Mouse (Mus musculus) CH12.LX (cell line): Measurements from ENCODE around the gene Igfbp1. TPM values are rescaled to one million over a fixed set of nuclear protein-coding genes. Genes with fewer than 3 reads are reported as not detected.

Experiments
- DNase-seq: peaks from one replicate; pipeline ENCODE4 v3.0.0-alpha.2; 2013; ENCODE audit errors: extremely low read depth
- H3K27ac ChIP-seq: 2 replicates; pipeline ENCODE4 v1.5.1; 2012; ENCODE audit warnings: low read depth, mild to moderate bottlenecking, control low read depth, moderate library complexity; ENCODE audit not compliant: insufficient read depth
- H3K27me3 ChIP-seq: replicated peaks from 2 replicates; pipeline ENCODE3; 2012; ENCODE audit warnings: inconsistent platforms
- H3K36me3 ChIP-seq, 2 experiments: replicated peaks in 1 of 2; 2 replicates each; pipeline versions ENCODE3 to v1.6.1; 2012; ENCODE audit warnings: inconsistent platforms in 1 of 2, low read length in 1 of 2, mild to moderate bottlenecking in 1 of 2, mixed read lengths in 1 of 2, moderate library complexity in 1 of 2; ENCODE audit not compliant: control insufficient read depth in 1 of 2, insufficient read depth in 1 of 2
- H3K4me1 ChIP-seq, 2 experiments: 2 replicates each; pipeline ENCODE4 v1.6.1; 2012; ENCODE audit warnings: inconsistent platforms in 1 of 2, moderate library complexity in 1 of 2; ENCODE audit not compliant: insufficient read depth in 2 of 2, control insufficient read depth in 1 of 2
- H3K4me2 ChIP-seq: 2 replicates; pipeline ENCODE4 v1.6.1; 2012; ENCODE audit warnings: low read depth, mild to moderate bottlenecking, control low read depth; ENCODE audit not compliant: poor library complexity, insufficient read depth, severe bottlenecking
- H3K4me3 ChIP-seq, 3 experiments: fragments of 150-350 bp in 1 of 3; sonication (generic) in 1 of 3; replicated peaks in 1 of 3; 2 replicates each; pipeline versions ENCODE3 to v1.5.1; 2011 to 2012; ENCODE audit warnings: low read depth in 2 of 3, low read length in 2 of 3, mild to moderate bottlenecking in 2 of 3, moderate library complexity in 2 of 3, control low read depth in 1 of 3, improper control_type of control experiment in 1 of 3, inconsistent platforms in 1 of 3, mixed read lengths in 1 of 3; ENCODE audit not compliant: poor library complexity in 1 of 3
- H3K79me2 ChIP-seq: replicated peaks from 2 replicates; pipeline ENCODE4 v1.6.1; 2012; ENCODE audit warnings: mild to moderate bottlenecking, moderate library complexity; ENCODE audit not compliant: control insufficient read depth, poor library complexity, insufficient read depth, severe bottlenecking; ENCODE audit errors: extremely low read depth
- H3K9ac ChIP-seq: 2 replicates; pipeline ENCODE4 v1.6.1; 2012; ENCODE audit warnings: low read depth, mild to moderate bottlenecking, control low read depth, moderate library complexity; ENCODE audit not compliant: insufficient read depth
- H3K9me3 ChIP-seq: replicated peaks from 2 replicates; pipeline ENCODE3; 2012; ENCODE audit warnings: low read length, inconsistent platforms, mixed read lengths
- BHLHE40 ChIP-seq: IDR thresholded peaks from 2 replicates; pipeline ENCODE4 v1.6.1; 2011; ENCODE audit warnings: mild to moderate bottlenecking, low read depth, low read length, improper control_type of control experiment
- CHD2 ChIP-seq: IDR thresholded peaks from 2 replicates; pipeline ENCODE4 v1.6.1; 2011; ENCODE audit warnings: low read length, improper control_type of control experiment
- E2F4 ChIP-seq: IDR thresholded peaks from 2 replicates; pipeline ENCODE4 v1.6.1; 2011; ENCODE audit warnings: low read depth, low read length, improper control_type of control experiment; ENCODE audit not compliant: insufficient replicate concordance
- EP300 ChIP-seq: IDR thresholded peaks from 2 replicates; pipeline ENCODE4 v1.6.1; 2011; ENCODE audit warnings: low read length, improper control_type of control experiment
- HCFC1 ChIP-seq: IDR thresholded peaks from 2 replicates; pipeline ENCODE4 v1.6.1; 2012; ENCODE audit warnings: low read depth, mild to moderate bottlenecking, inconsistent platforms, low read length, improper control_type of control experiment
- IRF4 ChIP-seq: IDR thresholded peaks from 2 replicates; pipeline ENCODE4 v1.6.1; 2014; ENCODE audit warnings: low read depth, mild to moderate bottlenecking, inconsistent platforms, low read length, improper control_type of control experiment
- JUN ChIP-seq: IDR thresholded peaks from 2 replicates; pipeline ENCODE4 v1.6.1; 2011; ENCODE audit warnings: low read depth, mild to moderate bottlenecking, low read length, improper control_type of control experiment, moderate library complexity; ENCODE audit not compliant: insufficient read depth
- KAT2A ChIP-seq: IDR thresholded peaks from 2 replicates; pipeline ENCODE4 v1.6.1; 2012; ENCODE audit warnings: low read length, improper control_type of control experiment, inconsistent platforms; ENCODE audit not compliant: insufficient replicate concordance
- MAFK ChIP-seq: IDR thresholded peaks from 2 replicates; pipeline ENCODE4 v1.6.1; 2011; ENCODE audit warnings: low read length, improper control_type of control experiment; ENCODE audit not compliant: insufficient replicate concordance
- MXI1 ChIP-seq: IDR thresholded peaks from 2 replicates; pipeline ENCODE4 v1.6.1; 2011; ENCODE audit warnings: mild to moderate bottlenecking, low read depth, low read length, improper control_type of control experiment
- NRF1 ChIP-seq: IDR thresholded peaks from 2 replicates; pipeline ENCODE4 v1.6.1; 2014; ENCODE audit warnings: low read depth, mild to moderate bottlenecking, inconsistent platforms, low read length, improper control_type of control experiment, moderate library complexity
- PAX5 ChIP-seq: IDR thresholded peaks from 2 replicates; pipeline ENCODE4 v1.6.1; 2012; ENCODE audit warnings: low read length, inconsistent platforms, mixed read lengths
- POLR2A ChIP-seq: IDR thresholded peaks from 2 replicates; pipeline ENCODE4 v1.6.1; 2011; ENCODE audit warnings: low read depth, mild to moderate bottlenecking, improper control_type of control experiment, low read length
- RCOR1 ChIP-seq: conservative IDR thresholded peaks from 2 replicates; pipeline ENCODE4 v1.6.1; 2012; ENCODE audit warnings: low read depth, mild to moderate bottlenecking, inconsistent platforms, low read length, improper control_type of control experiment
- TBP ChIP-seq: conservative IDR thresholded peaks from 2 replicates; pipeline ENCODE4 v1.6.1; 2011; ENCODE audit warnings: low read depth, low read length, improper control_type of control experiment
- TCF12 ChIP-seq: IDR thresholded peaks from 2 replicates; pipeline ENCODE4 v1.6.1; 2014; ENCODE audit warnings: low read depth, mild to moderate bottlenecking, inconsistent platforms, low read length, improper control_type of control experiment
- UBTF ChIP-seq: IDR thresholded peaks from 2 replicates; pipeline ENCODE4 v1.6.1; 2012; ENCODE audit warnings: low read depth, mild to moderate bottlenecking, inconsistent platforms, low read length, improper control_type of control experiment, moderate library complexity
- USF1 ChIP-seq: IDR thresholded peaks from 2 replicates; pipeline ENCODE4 v1.6.1; 2014; ENCODE audit warnings: low read depth, mild to moderate bottlenecking, inconsistent platforms, low read length, improper control_type of control experiment
- ZNF384 ChIP-seq: IDR thresholded peaks from 2 replicates; pipeline ENCODE4 v1.6.1; 2012; ENCODE audit warnings: low read depth, low read length, improper control_type of control experiment, inconsistent platforms
- dilution Hi-C: fragments of 300-500 bp; cut with MboI; formaldehyde crosslinking; loops from 2 replicates; pipeline ENCODE4 v1.14.3; 2020; ENCODE audit warnings: low sequenced_read_pairs; ENCODE audit not compliant: extremely low pct_unique_long_range_greater_than_20kb, extremely low pct_ligation_motif_present
- in situ Hi-C: fragments of 300-500 bp; cut with MboI; formaldehyde crosslinking; loops from 3 replicates; pipeline ENCODE4 v1.14.3; 2019; ENCODE audit warnings: low sequenced_read_pairs, low pct_ligation_motif_present, low pct_unique_long_range_greater_than_20kb, mixed read lengths
- polyA plus RNA-seq: library from polyadenylated mRNA; unstranded; fragments of >175 nt; gene quantifications from 2 replicates; pipeline ENCODE4 v1.2.1, GENCODE M21; 2012; ENCODE audit warnings: low read depth; ENCODE audit not compliant: insufficient read length
- total RNA-seq, 2 experiments: library from RNA; depleted of rRNA; stranded (reverse); fragments of 300-350 nt in 1 of 2; fragments of >200 nt in 1 of 2; gene quantifications; 2 replicates each; pipeline ENCODE4 v1.2.3; 2012 to 2014

Gene Igfbp1
- total and polyA plus RNA-seq, 3 experiments, result not detected

DNA sequence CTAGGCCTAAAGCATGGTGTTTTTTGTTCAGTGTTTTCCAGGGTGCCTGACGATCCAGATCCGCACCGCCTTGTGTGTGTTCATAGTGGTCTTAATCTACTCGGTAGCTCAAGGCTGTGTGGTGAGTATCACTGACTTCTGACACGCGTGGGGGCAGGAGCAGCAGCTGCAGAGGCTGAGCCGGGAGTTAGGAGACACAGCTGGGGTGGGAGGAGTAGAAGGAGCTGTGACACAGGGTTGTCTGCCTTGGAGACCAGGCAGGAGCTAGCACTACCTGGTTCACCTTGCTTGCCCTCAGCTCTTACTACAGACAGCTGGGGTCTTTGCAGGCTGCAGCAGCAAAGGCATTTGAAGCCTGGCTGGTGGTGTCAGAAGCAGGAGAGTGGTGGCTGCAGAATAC, 48.1 kb upstream of the Igfbp1 start:
- H3K4me1 ChIP-seq, result no peaks in the 10 kb centered on the region
- H3K79me2 ChIP-seq, result no peaks in the 10 kb centered on the region
- H3K4me3 ChIP-seq, result no peak overlapping the region
- no peak for DNase-seq
- no peaks in the 10 kb centered on the region for H3K36me3 ChIP-seq
- no peak overlapping the region for H3K9ac ChIP-seq
- peaks cover 83% of the 10 kb centered on the region for H3K27me3 ChIP-seq
- no peak for TF ChIP-seq IRF4
- TF ChIP-seq PAX5, result no peak
- TF ChIP-seq TCF12, result no peak
- no peak for TF ChIP-seq MAFK
- no peak for TF ChIP-seq EP300
- no peak for TF ChIP-seq JUN
- no peak for TF ChIP-seq MXI1
- TF ChIP-seq CHD2, result no peak
- no peak for TF ChIP-seq RCOR1
- TF ChIP-seq, all 38 proteins: peak for 0
- Histone ChIP-seq H3K27ac (no peak overlapping the region), H3K4me2 (no peak overlapping the region), H3K9me3 (peaks cover 2% of the 10 kb centered on the region)
- in situ Hi-C loops, result no loop called here
- dilution Hi-C loops, result no loop called here

DNA sequence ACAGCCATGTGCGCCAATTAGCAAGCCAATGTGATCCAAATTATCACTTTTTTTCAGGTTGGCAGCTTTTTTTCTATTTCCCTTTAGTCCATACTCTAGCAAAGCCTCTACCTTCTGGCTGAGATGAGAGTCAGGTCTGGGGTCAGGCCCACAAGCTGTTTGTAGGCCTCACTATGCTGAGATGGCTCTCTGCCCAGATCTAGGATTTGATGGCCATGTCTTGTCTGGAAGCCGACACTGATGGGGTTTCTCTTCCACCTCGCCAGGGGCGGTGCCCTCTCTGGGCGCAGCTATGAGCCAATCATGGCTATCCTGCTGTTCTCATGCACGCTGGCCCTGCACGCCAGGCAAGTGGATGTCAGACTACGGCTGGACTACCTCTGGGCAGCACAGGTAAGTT, 47.1 kb upstream of the Igfbp1 start:
- H3K4me2 ChIP-seq, result no peak overlapping the region
- DNase-seq, result no peak
- peaks cover 2% of the 10 kb centered on the region for H3K9me3 ChIP-seq
- H3K4me1 ChIP-seq, result no peaks in the 10 kb centered on the region
- H3K27ac ChIP-seq, result no peak overlapping the region
- dilution Hi-C loops (no loop called here), in situ Hi-C loops (loop anchor here (25.0 kb wide), 1 partner anchor 488 kb away; the partner anchor contains the start of gene Ramp3)
- TF ChIP-seq BHLHE40, result no peak
- TF ChIP-seq NRF1, result no peak
- TF ChIP-seq HCFC1, result no peak
- no peak for TF ChIP-seq UBTF
- no peak for TF ChIP-seq POLR2A
- no peak for TF ChIP-seq TBP
- TF ChIP-seq KAT2A, result no peak
- no peak overlapping the region for H3K9ac ChIP-seq
- H3K27me3 ChIP-seq, result peaks cover 84% of the 10 kb centered on the region
- H3K36me3 ChIP-seq, result no peaks in the 10 kb centered on the region
- H3K79me2 ChIP-seq, result no peaks in the 10 kb centered on the region
- no peak overlapping the region for H3K4me3 ChIP-seq

DNA sequence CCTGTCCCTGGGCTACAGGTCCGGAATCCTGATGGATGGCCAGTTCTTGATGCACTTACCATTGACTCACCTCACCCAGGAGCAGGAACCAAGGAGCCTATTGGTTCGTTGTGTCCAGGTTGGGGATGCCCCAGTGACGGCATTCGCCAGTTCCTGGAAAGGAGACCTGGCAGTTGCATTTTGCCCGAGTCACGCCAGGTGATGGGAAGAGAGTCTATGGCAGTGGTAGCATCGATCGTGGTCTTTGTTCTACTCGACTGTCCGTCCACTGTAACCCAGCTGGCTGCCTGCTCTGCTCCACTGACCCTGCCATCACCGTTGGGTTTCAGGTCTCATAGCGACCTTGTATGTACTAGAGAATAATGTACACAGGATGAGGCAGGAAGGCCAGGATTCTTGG, 45.2 kb upstream of the Igfbp1 start:
- dilution Hi-C loops (no loop called here), in situ Hi-C loops (loop anchor here (25.0 kb wide), 1 partner anchor 490 kb away; the partner anchor contains the start of gene Ramp3)
- no peaks in the 10 kb centered on the region for H3K4me1 ChIP-seq
- no peak overlapping the region for H3K4me2 ChIP-seq
- H3K9ac ChIP-seq, result no peak overlapping the region
- no peaks in the 10 kb centered on the region for H3K36me3 ChIP-seq
- no peak for TF ChIP-seq TBP
- no peak for TF ChIP-seq JUN
- no peak for TF ChIP-seq ZNF384
- no peak for TF ChIP-seq E2F4
- TF ChIP-seq USF1, result no peak
- TF ChIP-seq NRF1, result no peak
- TF ChIP-seq UBTF, result no peak
- TF ChIP-seq EP300, result no peak
- TF ChIP-seq, all 38 proteins: peak for 0
- Histone ChIP-seq H3K27ac (no peak overlapping the region), H3K27me3 (peaks cover 82% of the 10 kb centered on the region), H3K9me3 (peaks cover 2% of the 10 kb centered on the region), H3K79me2 (no peaks in the 10 kb centered on the region), H3K4me3 (no peak overlapping the region)
- DNase-seq, result no peak
